Mouse (Mus musculus): ENCODE results near the gene AC124502.3.

AC124502.3 gene

GRCm38 (mm10) chr19:5032686-5033085 is 6.0 kb upstream of the AC124502.3 start:
- in situ Hi-C loops (cut with MboI) = no loop called here

DNA sequence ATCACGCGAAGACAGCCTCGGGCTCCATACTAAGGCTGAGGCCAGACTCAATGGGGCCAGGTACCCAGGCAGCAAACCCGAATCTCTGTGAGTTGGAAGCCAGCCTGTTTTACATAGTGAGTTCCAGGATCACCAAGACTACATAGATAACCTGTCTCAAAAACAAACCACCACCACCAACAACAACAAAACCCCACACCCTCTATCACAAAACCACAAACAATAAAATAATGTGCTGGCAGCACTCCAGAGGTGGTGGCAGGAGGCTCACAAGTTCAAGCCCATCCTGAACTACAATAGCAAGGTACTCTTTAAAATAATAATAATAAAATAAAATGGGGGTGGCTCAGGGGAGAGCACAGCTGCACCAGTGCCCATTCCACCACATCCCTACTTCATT is 2.1 kb upstream of the AC124502.3 start:
- in situ Hi-C loops (cut with MboI) = no loop called here

GRCm38 (mm10) chr19:5037678-5038571 is 766 bp upstream of the AC124502.3 start:
- in situ Hi-C loops (cut with MboI) = no loop called here

DNA sequence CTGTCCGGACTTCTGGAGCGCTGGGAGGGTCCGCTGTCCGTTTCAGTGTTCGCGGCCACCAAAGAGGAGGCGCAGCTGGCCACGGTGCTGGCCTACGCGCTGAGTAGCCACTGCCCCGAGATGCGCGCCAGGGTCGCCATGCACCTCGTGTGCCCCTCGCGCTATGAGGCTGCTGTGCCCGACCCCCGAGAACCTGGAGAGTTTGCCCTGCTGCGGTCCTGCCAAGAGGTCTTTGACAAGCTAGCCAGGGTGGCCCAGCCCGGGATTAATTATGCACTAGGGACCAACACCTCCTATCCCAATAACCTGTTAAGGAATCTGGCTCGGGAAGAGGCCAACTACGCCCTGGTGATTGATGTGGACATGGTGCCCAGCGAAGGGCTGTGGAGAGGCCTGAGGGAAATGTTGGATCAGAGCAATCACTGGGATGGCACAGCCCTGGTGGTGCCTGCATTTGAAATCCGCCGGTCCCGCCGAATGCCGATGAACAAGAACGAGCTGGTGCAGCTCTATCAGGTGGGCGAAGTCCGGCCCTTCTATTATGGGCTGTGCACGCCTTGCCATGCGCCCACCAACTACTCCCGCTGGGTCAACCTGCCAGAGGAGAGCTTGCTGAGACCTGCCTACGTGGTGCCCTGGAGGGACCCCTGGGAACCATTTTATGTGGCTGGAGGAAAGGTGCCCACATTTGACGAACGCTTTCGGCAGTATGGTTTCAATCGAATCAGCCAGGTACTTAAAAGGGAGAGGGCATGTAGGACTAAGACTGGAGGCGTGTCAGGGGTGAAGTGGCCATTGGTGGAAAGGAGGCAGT is 817 bp downstream of the AC124502.3 start:
- in situ Hi-C loops (cut with MboI) = no loop called here

- in situ Hi-C loops (cut with MboI) = no loop called here
Measured at GRCm38 (mm10) chr19:5040862-5041523, 2.3 kb downstream of the AC124502.3 start, which contains the start of gene Brms1. Gene Brms1 (plus strand): TSS chr19:5041354.

DNA sequence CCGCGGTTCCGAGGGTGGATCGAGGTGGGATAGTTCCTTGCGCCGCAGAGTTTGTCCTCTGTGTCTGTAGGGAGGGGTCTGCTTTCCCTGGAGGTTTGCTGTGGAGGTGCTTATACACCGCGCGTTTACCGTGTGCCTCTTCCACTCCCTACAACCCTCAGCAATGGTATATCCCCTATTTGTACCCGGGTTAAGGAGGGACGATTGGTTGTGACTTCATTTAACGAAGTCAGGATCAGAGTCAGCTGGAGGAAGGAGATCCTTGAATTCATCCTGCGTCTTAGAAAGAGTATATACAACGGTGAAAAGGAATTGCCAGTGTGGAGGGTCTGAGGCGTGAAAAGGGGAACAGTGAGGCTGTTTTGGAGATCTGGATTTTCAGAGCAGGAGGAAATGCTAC is 2.9 kb downstream of the AC124502.3 start:
- in situ Hi-C loops (cut with MboI) = no loop called here

- in situ Hi-C loops (cut with MboI) = no loop called here
Measured at GRCm38 (mm10) chr19:5045531-5045930, 6.8 kb downstream of the AC124502.3 start.

DNA sequence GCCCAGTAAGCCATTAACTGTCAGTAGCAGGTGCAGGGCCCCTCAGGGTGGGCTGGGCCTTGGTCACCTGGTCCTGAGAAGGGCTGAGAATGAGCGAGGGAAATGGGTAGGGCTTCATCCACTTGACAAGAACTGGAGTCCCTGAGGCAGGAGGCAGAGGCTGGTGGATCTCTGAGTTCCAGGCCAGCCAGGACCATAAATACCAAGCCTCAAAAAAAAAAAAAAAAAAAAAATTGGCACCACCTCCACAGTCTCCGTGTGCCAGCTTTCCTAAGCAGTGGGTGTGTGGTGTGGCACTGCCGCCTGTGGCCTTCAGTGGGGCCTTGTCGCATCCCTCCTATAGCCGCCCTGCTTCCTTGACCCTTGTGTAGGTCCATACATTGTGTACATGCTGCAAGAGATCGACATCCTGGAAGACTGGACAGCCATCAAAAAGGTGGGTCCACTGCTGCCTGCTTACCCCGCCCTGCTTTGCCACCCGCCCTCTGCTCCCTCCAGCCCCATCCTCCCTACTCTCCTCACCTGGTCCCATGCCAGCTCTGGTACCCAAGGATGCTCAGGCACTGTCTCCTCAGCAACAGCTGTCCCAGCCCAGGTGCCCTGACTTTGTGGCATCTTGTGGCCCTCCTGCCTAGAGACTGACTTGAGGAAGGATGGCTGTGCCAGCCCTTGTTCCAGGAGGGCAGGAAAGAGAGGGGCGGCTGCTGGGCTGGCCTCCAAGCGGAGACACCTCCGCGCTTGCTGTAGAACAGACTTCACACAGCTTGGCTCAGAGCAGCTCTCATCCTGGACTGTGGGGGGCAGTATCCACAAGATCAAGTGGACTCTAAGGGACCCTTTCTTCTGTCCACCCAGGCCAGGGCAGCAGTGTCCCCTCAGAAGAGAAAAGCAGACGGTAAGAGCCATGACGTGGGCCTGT is 9.7 kb downstream of the AC124502.3 start:
- in situ Hi-C loops (cut with MboI) = no loop called here

GRCm38 (mm10) chr19:5049325-5049724 is 10.6 kb downstream of the AC124502.3 start:
- in situ Hi-C loops (cut with MboI) = no loop called here

GRCm38 (mm10) chr19:5050047-5050905 is 11.6 kb downstream of the AC124502.3 start, which contains the start of gene Rin1:
Gene Rin1 (plus strand): TSS chr19:5050481.
- in situ Hi-C loops (cut with MboI) = no loop called here

DNA sequence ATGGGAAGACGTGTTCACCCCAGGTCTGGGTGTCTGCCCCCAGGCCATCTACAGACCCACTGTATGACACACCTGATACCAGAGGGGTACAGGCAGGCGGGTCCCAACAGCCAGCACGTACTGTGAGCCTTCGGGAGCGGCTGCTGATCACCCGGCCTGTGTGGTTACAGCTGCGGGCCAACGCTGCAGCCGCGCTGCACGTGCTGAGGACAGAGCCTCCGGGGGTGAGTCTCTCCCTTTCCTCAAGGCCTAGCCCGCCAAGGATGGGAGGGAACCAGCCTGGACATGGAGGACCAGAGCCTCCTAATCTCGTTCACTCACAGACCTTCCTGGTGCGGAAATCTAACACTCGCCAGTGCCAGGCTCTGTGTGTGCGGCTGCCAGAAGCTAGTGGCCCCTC is 12.3 kb downstream of the AC124502.3 start:
- in situ Hi-C loops (cut with MboI) = no loop called here

DNA sequence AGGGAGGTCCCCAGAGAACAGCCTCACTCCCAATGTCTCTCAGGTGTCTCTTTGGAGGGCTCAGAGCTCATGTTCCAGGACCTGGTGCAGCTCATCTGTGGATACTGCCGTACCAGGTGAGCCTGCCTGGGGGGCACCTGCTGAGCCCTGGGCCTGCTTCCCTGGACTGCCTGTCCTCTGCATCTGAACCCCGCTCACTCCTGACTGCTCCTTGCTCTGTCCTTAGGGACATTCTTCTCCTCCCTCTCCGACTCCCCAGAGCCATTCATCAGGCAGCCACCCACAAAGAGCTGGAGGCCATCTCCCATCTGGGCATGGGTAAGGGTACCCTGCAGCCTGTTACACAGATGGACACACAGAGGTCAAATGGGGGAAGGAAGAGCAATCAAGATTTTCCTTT is 12.8 kb downstream of the AC124502.3 start:
- in situ Hi-C loops (cut with MboI) = no loop called here

DNA sequence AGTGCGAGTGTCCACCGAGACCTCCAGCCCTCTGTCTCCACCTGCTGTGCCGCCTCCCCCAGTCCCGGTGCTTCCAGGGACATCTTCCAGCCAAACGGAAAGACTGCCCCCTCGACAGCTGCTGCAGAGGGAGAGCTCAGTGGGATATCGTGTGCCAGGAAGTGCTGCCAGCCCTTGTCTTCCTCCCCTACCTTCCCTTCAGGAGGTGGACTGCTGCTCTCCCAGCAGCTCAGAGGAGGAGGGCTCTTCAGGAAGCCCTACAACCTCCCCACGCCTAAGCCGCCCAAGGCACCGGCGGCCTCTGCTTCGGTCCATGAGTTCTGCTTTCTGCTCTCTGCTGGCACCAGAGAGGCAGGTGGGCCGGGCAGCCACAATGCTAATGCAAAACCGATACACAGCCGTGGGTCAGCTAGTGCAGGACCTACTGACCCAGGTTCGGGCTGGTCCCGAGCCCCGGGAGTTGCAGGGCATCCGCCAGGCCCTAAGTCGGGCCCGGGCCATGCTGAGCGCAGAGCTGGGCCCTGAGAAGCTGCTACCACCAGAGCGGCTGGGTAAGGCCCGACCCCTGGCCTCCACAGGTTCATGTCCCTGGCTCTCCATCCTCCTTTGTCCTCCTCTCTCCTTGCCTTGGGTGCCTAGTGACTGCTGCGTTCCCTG is 13.6 kb downstream of the AC124502.3 start:
- in situ Hi-C loops (cut with MboI) = no loop called here

DNA sequence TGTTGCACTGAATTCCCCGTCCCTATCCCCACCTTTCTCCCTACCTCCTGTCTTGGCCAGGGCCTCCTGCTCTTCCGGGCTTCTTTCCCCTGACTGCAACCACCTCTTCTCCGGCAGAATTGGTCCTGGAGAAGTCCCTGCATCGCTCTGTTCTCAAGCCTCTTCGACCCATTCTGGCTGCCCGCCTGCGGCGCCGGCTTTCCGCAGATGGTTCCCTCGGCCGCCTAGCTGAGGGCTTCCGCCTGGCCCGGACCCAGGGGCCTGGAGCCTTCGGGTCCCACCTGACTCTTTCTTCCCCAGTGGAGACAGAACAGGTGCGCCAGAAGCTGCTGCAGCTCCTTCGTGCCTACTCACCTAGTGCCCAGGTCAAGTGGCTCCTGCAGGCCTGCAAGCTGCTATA is 14.2 kb downstream of the AC124502.3 start:
- in situ Hi-C loops (cut with MboI) = no loop called here

- in situ Hi-C loops (cut with MboI) = no loop called here
Measured at GRCm38 (mm10) chr19:5053909-5054308, 15.2 kb downstream of the AC124502.3 start.

- in situ Hi-C loops (cut with MboI) = no loop called here
Measured at GRCm38 (mm10) chr19:5056251-5056650, 17.6 kb downstream of the AC124502.3 start.

- in situ Hi-C loops (cut with MboI) = no loop called here
Measured at GRCm38 (mm10) chr19:5057876-5058775, 19.4 kb downstream of the AC124502.3 start.
